Mouse (Mus musculus) lung, adult 2 months (tissue): ENCODE results near the gene Hcn2.

Experiments
- CTCF ChIP-seq: fragments of 200-500 bp; IDR thresholded peaks from 2 replicates; pipeline ENCODE4 v1.5.1; 2011; ENCODE audit warnings: mild to moderate bottlenecking, low read length, control low read depth; ENCODE audit not compliant: insufficient read depth
- POLR2A ChIP-seq: fragments of 200-500 bp; IDR thresholded peaks from 2 replicates; pipeline ENCODE4 v1.6.1; 2011; ENCODE audit warnings: low read depth, mild to moderate bottlenecking, control low read depth, low read length, borderline replicate concordance; ENCODE audit errors: extremely low read depth

DNA sequence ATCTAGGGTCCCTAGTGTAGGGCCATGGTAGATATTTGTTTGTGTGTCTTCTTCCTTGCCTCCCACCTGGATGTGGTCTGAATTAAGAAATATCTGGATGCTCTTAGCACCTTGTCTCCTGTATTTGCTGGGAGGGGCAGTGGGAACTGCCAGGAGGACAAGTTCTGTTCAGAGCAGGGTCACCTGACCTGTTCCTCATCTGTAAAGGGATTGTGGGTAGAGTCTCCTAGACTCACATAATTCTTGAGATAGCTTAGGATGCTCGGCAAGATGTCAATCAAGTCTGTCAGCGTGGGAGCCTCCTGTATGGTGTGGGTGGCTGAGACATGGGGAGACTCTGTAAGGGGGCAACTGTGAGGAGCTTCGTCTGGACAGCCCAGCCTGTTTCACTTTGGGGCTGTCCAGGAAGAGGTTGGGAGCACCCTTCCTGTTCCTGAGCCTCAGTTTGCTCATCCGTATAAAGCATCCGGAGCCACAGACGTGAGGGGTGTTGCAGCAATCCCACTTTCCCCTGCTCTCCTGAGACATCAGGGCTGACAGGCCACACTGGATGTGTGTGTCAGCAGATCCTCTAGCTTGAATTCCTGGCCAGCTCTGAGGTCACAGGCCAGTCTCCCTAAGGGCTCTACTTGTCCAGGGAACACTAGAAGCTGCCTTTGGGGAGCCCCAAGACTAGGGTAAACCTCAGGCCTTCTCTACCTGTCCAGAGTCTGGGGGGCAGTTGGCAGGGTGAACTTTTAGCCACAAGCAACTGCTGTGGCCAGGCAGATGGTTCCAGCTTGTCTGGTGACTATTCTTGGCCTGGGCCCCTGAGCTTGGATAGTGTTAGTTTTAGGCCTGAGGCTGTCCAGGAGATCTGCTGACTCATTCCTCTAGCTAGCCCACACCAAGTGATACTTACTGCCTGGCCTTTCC lies 32.5 kb upstream of the Hcn2 start:
- TF ChIP-seq CTCF (no peak), POLR2A (no peak)
